Mouse (Mus musculus) bone marrow, adult 2 months (tissue): Measurements from ENCODE around the gene Lrrk1. TPM values are rescaled to one million over a fixed set of nuclear protein-coding genes. Genes with fewer than 3 reads are reported as not detected.

Experiments used
- H3K27ac ChIP-seq: fragments of 200-500 bp; 2 replicates; pipeline ENCODE4 v1.5.1; 2012; ENCODE audit warnings: low read depth, mild to moderate bottlenecking, control low read depth, inconsistent platforms, low read length; ENCODE audit not compliant: control insufficient read depth, poor library complexity, insufficient read depth
- H3K4me1 ChIP-seq: fragments of 200-500 bp; 2 replicates; pipeline ENCODE4 v1.6.1; 2011; ENCODE audit warnings: low read length; ENCODE audit not compliant: control insufficient read depth, insufficient read depth
- H3K4me3 ChIP-seq: fragments of 200-500 bp; replicated peaks from 2 replicates; pipeline ENCODE3; 2011; ENCODE audit warnings: mild to moderate bottlenecking, low read depth, low read length, control low read depth; ENCODE audit not compliant: control insufficient read depth
- CTCF ChIP-seq: fragments of 200-500 bp; IDR thresholded peaks from 2 replicates; pipeline ENCODE4 v1.5.1; 2011; ENCODE audit warnings: low read length, control low read depth; ENCODE audit not compliant: control insufficient read depth, insufficient read depth
- POLR2A ChIP-seq: fragments of 200-500 bp; IDR thresholded peaks from 2 replicates; pipeline ENCODE4 v1.6.1; 2011; ENCODE audit warnings: low read depth, mild to moderate bottlenecking, control low read depth, low read length, borderline replicate concordance; ENCODE audit not compliant: control insufficient read depth
- WGBS: fragments of 180-500 bp; shearing (Covaris S2); methylation state at CpG from one replicate; pipeline ENCODE4 v1.1.7; 2018; 5-methylcytosine and 5-hydroxymethylcytosine counted together
- polyA plus RNA-seq: library from polyadenylated mRNA; stranded (reverse); fragments of >200 nt; gene quantifications from 2 replicates; pipeline ENCODE4 v1.2.4, GENCODE M21; 2011; ENCODE audit warnings: low replicate concordance; ENCODE audit not compliant: missing spikeins, insufficient read depth, insufficient read length

Gene Lrrk1
- polyA plus RNA-seq, 1 experiment = 21.6 TPM

DNA sequence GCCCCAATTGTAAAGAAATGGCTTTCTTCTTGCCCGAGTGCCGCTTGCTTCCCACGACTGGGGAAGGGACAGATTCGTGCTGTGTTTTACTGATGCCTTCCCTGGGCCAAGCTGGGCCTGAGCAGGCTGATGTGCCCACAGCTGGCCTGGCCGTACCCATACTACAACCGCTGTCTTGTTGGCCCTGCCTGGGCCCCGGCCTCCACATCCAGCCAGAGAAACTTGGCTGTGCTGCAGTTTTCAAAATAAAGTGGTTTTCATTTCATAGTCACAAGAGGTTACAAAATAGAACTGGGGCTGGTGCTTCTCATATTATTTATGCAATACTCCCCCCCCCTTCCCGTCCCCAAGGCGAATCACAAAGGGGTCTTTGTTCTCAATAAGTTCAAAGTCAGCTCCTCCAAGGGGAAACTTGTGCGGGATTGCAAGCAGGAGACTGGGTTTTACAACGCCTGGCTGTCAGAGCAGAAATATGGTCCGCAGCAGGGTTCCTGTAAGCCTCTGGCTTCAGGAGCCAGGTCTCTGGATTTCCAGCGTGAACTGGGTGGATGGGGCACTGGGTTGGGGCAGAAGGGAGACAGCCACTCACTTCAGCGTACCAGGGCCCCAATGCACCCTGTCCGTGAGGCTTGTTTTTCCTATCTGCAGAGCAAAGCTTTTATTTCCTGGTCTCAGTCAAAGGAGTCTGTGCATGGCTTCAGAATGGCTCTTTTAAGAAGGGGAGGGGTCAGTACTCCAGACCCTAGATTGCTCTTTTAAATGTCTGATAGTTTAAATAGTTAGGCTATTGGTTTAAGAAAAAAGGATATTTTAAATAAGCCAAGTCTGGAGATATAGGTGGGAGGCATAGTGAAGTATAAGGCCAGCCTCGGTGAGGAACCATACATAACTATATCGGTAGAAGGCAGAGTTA, 157.3 kb downstream of the Lrrk1 start:
- Histone ChIP-seq H3K4me3 (no peak overlapping the region), H3K4me1 (peaks cover 13% of the 10 kb centered on the region), H3K27ac (peak overlapping the region; percentile 81)
- TF ChIP-seq POLR2A (no peak; the same call in 1 of the 2 replicates), CTCF (no peak)
- WGBS = 33% methylated on average over 17 of the region's 17 CpGs

DNA sequence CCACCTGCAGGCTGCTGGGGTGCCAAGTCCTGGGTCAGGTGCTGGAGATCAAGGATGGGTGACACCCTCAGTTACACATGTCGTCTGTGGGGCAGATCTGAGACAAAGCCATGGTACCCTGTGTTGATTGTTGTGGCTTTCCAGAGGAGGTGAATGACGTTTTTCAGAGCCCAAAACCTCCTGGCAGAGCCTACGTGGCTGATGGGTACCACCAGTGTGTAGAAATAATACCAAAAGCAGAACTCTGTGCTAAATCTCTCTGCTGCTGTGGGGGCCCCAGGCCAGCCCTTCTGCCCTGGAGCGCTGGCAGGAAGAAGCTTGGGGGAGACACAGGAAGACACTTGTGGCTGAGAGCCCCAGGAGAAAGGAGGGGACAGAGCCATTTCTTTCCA, 157.9 kb downstream of the Lrrk1 start:
- WGBS = 4% methylated on average over 4 of the region's 4 CpGs
- Histone ChIP-seq H3K27ac (peak overlapping the region; percentile 81), H3K4me3 (no peak overlapping the region), H3K4me1 (peaks cover 17% of the 10 kb centered on the region)
- TF ChIP-seq POLR2A (no peak), CTCF (no peak)

DNA sequence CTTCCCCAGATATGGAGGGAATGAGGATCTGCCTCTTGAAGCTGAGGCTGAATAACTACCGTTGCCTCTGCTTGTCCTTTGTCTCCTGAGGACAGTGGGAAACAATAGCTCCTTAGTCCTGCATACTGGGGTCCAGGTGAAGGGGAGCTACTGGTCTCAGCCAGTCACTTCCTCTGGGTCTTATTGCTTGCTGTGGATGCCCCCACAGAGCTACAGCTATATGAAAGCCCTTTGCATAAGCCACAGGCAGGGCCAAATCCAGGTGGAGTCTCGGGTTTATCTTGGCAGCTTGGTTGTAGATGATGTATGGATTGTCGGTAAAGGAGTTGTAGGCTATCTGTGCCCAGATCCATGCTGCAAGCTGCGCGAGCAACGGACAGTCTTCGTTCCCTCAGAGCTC, 158.7 kb downstream of the Lrrk1 start:
- peaks cover 17% of the 10 kb centered on the region for H3K4me1 ChIP-seq
- H3K27ac ChIP-seq = no peak overlapping the region
- 78% methylated on average over 7 of the region's 7 CpGs for WGBS
- H3K4me3 ChIP-seq = no peak overlapping the region
- TF ChIP-seq CTCF = no peak
- no peak for TF ChIP-seq POLR2A

GRCm38 (mm10) chr7:66228610-66228920, 159.6 kb downstream of the Lrrk1 start:
- H3K27ac ChIP-seq = peak overlapping the region; percentile 56; the same call in 1 of the 2 replicates
- 65% methylated on average over 2 of the region's 2 CpGs for WGBS
- peaks cover 14% of the 10 kb centered on the region for H3K4me1 ChIP-seq
- TF ChIP-seq CTCF (no peak), POLR2A (no peak)
- H3K4me3 ChIP-seq = no peak overlapping the region

- Histone ChIP-seq H3K4me1 (peaks cover 13% of the 10 kb centered on the region), H3K4me3 (no peak overlapping the region), H3K27ac (peak overlapping the region; percentile 56; the same call in 1 of the 2 replicates)
- no peak for TF ChIP-seq CTCF
- TF ChIP-seq POLR2A = no peak
- WGBS = 85% methylated on average over 13 of the region's 13 CpGs
Measured at GRCm38 (mm10) chr7:66227814-66228609, 160.1 kb downstream of the Lrrk1 start.

DNA sequence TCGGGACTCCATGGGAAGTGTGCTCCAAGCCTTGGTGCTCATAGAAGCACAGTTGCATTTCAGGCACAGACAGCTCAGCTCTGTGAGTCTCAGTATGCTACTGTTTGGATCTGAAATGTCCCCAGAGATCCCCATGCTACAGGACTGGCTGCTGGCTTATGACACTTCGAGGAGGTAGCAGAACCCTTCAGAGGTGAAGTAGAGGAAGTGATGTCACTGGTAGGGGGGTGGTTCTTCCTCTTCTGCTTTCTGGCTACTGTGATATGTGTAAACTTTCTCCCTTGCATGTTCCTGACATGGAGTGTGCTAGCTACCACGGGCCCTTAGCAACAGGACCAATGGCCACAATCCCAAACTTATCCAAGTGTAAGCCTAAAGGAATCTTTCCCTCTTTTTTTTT, 162.3 kb downstream of the Lrrk1 start:
- H3K4me1 ChIP-seq = peaks cover 13% of the 10 kb centered on the region
- TF ChIP-seq POLR2A = no peak
- TF ChIP-seq CTCF = no peak
- 24% methylated on average over 3 of the region's 3 CpGs for WGBS

DNA sequence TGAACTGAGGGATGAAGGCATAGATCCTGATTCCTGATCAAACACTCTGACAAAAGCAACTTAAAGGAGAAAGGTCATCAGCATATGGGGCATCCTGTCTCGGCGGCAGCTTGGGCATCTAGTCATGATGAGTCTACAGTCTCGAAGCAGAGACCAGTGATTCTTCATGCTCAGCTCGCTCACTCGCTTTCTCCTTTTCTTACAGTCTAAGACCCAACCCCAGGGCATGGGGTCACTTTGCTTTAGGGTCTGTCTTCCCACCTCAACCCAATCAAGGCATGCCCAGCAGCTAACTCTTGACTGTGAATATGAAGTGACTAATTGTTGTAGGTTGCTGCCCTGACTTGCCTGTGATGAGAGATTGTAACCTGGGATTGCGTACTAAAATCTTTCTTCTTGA, 163.6 kb downstream of the Lrrk1 start:
- Histone ChIP-seq H3K27ac (no peak overlapping the region), H3K4me3 (no peak overlapping the region), H3K4me1 (peaks cover 9% of the 10 kb centered on the region)
- WGBS = 92% methylated on average over 6 of the region's 6 CpGs
- TF ChIP-seq POLR2A = no peak
- no peak for TF ChIP-seq CTCF

More for the DNA sequence above, 162.3 kb downstream of the Lrrk1 start:
- Histone ChIP-seq H3K27ac (0 out of 2 replicates have a peak overlapping the region, but pooled peaks have one; percentile 17), H3K4me3 (no peak overlapping the region)

DNA sequence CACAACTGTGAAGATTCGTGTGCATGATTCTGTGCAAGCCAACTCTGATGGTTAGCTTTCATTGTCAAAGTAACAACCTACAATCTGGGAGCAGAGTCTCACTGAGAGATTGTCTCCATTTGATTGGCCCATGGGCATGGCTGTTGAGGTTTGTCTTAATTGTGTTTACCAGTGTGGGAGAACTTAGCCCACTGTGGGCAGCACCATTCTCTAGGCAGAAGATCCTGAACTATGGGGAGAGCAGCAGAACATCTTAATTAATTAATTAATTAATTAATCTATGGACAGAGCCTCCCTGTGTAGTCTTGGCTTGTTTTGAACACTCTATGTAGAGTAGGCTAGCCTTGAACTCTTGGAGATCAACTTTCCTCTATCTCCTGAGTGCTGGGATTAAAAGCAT, 164.4 kb downstream of the Lrrk1 start:
- H3K4me1 ChIP-seq = peaks cover 8% of the 10 kb centered on the region
- no peak overlapping the region for H3K27ac ChIP-seq
- WGBS = 87% methylated on average over 1 of the region's 1 CpGs
- no peak overlapping the region for H3K4me3 ChIP-seq
- TF ChIP-seq POLR2A (no peak), CTCF (no peak)
